Mouse (Mus musculus) heart, postnatal 14 days (tissue): Measurements from ENCODE around the gene Atp5j2. TPM values are rescaled to one million over a fixed set of nuclear protein-coding genes. Genes with fewer than 3 reads are reported as not detected.
A peak's percentile ranks its signal among the peaks of the same experiment; 100 is the strongest.

Source experiments
- DNase-seq, 2 experiments: peaks; one replicate each; pipeline ENCODE4 v3.0.0; 2021 to 2022
- intact Hi-C: fragments of 180-260 bp; cut with DNase I; formaldehyde crosslinking; loops from one replicate; pipeline ENCODE4 v1.15.1; 2025
- total RNA-seq, 2 experiments: library from RNA; stranded (reverse); gene quantifications; 2 replicates each; pipeline ENCODE4 v1.2.3; 2021

Gene Atp5j2
- total RNA-seq, 2 experiments from 2014 or later: 871 to 935 TPM

- DNase-seq: peak; percentile 95 to 96
- intact Hi-C loops: loop anchor here (2.0 kb wide), 2 partner anchors 27 to 65 kb away; partner anchors contain the start of genes Cpsf4, Ptcd1 and Zkscan5
Observed at GRCm38 (mm10) chr5:145139571-145140519, 52.0 kb downstream of the Atp5j2 start, which contains the start of the genes Pdap1 and Bud31. Pdap1 (minus strand) TSS chr5:145140238. Bud31 (plus strand) TSS chr5:145140362.

- no peak for DNase-seq
- intact Hi-C loops: no loop called here
Observed at GRCm38 (mm10) chr5:145138836-145139235, 53.0 kb downstream of the Atp5j2 start.

Other genes with a start within 250 kb of the Atp5j2 start
- gene Smurf1, start 226.2 kb downstream of the Atp5j2 start, total RNA-seq: 10 to 100 TPM; 23.7 to 25.4 TPM
- not detected for gene Gm4871, start 159.3 kb downstream of the Atp5j2 start, total RNA-seq
- gene 1700018F24Rik, start 149.1 kb downstream of the Atp5j2 start, total RNA-seq: not detected
- gene Arpc1a, start 108.2 kb downstream of the Atp5j2 start, total RNA-seq: 10 to 100 TPM; 63.3 to 67.2 TPM
- gene Kpna7, start 108.0 kb downstream of the Atp5j2 start, total RNA-seq: not detected
- 100 to 1,000 TPM in 1 of 2 experiments, 10 to 100 TPM in 1; 97.2 to 113 TPM for gene Arpc1b, start 77.8 kb downstream of the Atp5j2 start, total RNA-seq
- 10 to 100 TPM; 41.6 to 42.6 TPM for gene Pdap1, start 51.8 kb downstream of the Atp5j2 start, total RNA-seq
- 10 to 100 TPM; 59.5 to 73.7 TPM for gene Bud31, start 51.7 kb downstream of the Atp5j2 start, total RNA-seq
- 10 to 100 TPM; 27.1 to 27.8 TPM for gene Ptcd1, start 25.0 kb downstream of the Atp5j2 start, total RNA-seq
- gene Cpsf4, start 24.8 kb downstream of the Atp5j2 start, total RNA-seq: 10 to 100 TPM; 10.3 to 12.4 TPM
- gene Zkscan14, start 9.8 kb upstream of the Atp5j2 start, total RNA-seq: 1 to 10 TPM; 6.3 to 6.6 TPM
- gene Zkscan5, start 12.5 kb upstream of the Atp5j2 start, total RNA-seq: 10 to 100 TPM in 1 of 2 experiments, 1 to 10 TPM in 1; 9.9 to 10.0 TPM
- 10 to 100 TPM; 28.3 to 31.9 TPM for gene Zfp655, start 39.7 kb upstream of the Atp5j2 start, total RNA-seq
- gene Zscan25, start 88.4 kb upstream of the Atp5j2 start, total RNA-seq: 10 to 100 TPM; 11.0 to 13.9 TPM
- not detected for gene Cyp3a57, start 153.2 kb upstream of the Atp5j2 start, total RNA-seq